Mouse (Mus musculus) liver, postnatal 0 days (tissue): ENCODE measurements around the gene Dusp7. TPM values are rescaled to one million over a fixed set of nuclear protein-coding genes. Genes with fewer than 3 reads are reported as not detected.
A peak's percentile ranks its signal among the peaks of the same experiment; 100 is the strongest.

Source experiments
- ATAC-seq: fragments of 200-750 bp; cut with Nextera tagmentation; 2 replicates; pipeline ENCODE4 v1.8.0; 2017; ENCODE audit warnings: mild to moderate bottlenecking, moderate library complexity
- DNase-seq: peaks from one replicate; pipeline ENCODE4 v3.0.0-alpha.2; 2016
- H3K27ac ChIP-seq: fragments of 300-500 bp; sonication (generic); 2 replicates; pipeline ENCODE4 v1.5.1; 2014; ENCODE audit warnings: antibody characterized with exemption, moderate library complexity, mild to moderate bottlenecking, low read depth
- H3K27me3 ChIP-seq: fragments of 300-500 bp; sonication (generic); 2 replicates; pipeline ENCODE4 v1.6.1; 2014; ENCODE audit warnings: low read length, control low read depth, mixed read lengths; ENCODE audit not compliant: insufficient read depth
- H3K36me3 ChIP-seq: fragments of 300-500 bp; sonication (generic); replicated peaks from 2 replicates; pipeline ENCODE4 v1.6.1; 2014; ENCODE audit warnings: mild to moderate bottlenecking, control low read depth, low read length, moderate library complexity, mixed read lengths; ENCODE audit not compliant: insufficient read depth
- H3K4me1 ChIP-seq: fragments of 300-500 bp; sonication (generic); 2 replicates; pipeline ENCODE4 v1.6.1; 2014; ENCODE audit warnings: antibody characterized with exemption, mild to moderate bottlenecking, control low read depth; ENCODE audit not compliant: insufficient read depth
- H3K4me2 ChIP-seq: fragments of 300-500 bp; sonication (generic); 2 replicates; pipeline ENCODE4 v1.6.1; 2014; ENCODE audit warnings: low read depth, mild to moderate bottlenecking, low read length, moderate library complexity, mixed read lengths
- H3K4me3 ChIP-seq: fragments of 300-500 bp; sonication (generic); 2 replicates; pipeline ENCODE4 v1.5.1; 2014; ENCODE audit warnings: low read depth, low read length
- H3K9ac ChIP-seq: fragments of 300-500 bp; sonication (generic); replicated peaks from 2 replicates; pipeline ENCODE4 v1.6.1; 2014; ENCODE audit warnings: mild to moderate bottlenecking, moderate library complexity
- H3K9me3 ChIP-seq: fragments of 300-500 bp; sonication (generic); 2 replicates; pipeline ENCODE4 v1.6.1; 2016; ENCODE audit warnings: mild to moderate bottlenecking, control low read depth, low read length, mixed read lengths
- CTCF ChIP-seq: sonication (generic); IDR thresholded peaks from 2 replicates; pipeline ENCODE4 v1.5.1; 2016; ENCODE audit warnings: antibody characterized with exemption, low read depth
- EP300 ChIP-seq: IDR thresholded peaks from 2 replicates; pipeline ENCODE4 v1.6.1; 2016; ENCODE audit warnings: antibody characterized with exemption, low read depth, mild to moderate bottlenecking
- WGBS: fragments of 180-500 bp; shearing (Covaris S2); extraction: QIAGEN DNeasy Blood & Tissue Kit; methylation state at CpG from one replicate; pipeline ENCODE4 v1.1.7; 2014; ENCODE audit not compliant: insufficient replicate concordance; 5-methylcytosine and 5-hydroxymethylcytosine counted together
- polyA plus RNA-seq: library from polyadenylated mRNA; unstranded; fragments of >200 nt; fragmentation: Nextera tagmentation; extraction: Ambion mirVana; gene quantifications from 2 replicates; pipeline ENCODE4 v1.2.1, GENCODE M21; 2015

Gene Dusp7
- polyA plus RNA-seq, 1 experiment from 2014 or later: 3.4 TPM

- ATAC-seq: no peak
- H3K9ac ChIP-seq: no peak overlapping the region
Observed at GRCm38 (mm10) chr9:106351178-106351577, 17.3 kb upstream of the Dusp7 start.

GRCm38 (mm10) chr9:106353779-106354178 lies 14.7 kb upstream of the Dusp7 start:
- Histone ChIP-seq H3K27me3 (no peaks in the 10 kb centered on the region), H3K4me3 (no peak overlapping the region), H3K27ac (peak overlapping the region; percentile 46), H3K36me3 (no peaks in the 10 kb centered on the region), H3K4me2 (no peak overlapping the region), H3K4me1 (no peaks in the 10 kb centered on the region), H3K9me3 (no peaks in the 10 kb centered on the region), H3K9ac (no peak overlapping the region)
- ATAC-seq (peak; percentile 53; the same call in 1 of the 2 replicates), DNase-seq (no peak)
- TF ChIP-seq EP300 (no peak), CTCF (no peak)
- 43% methylated on average over 6 of the region's 6 CpGs for WGBS

More at GRCm38 (mm10) chr9:106351178-106351577, 17.3 kb upstream of the Dusp7 start:
- no peaks in the 10 kb centered on the region for H3K36me3 ChIP-seq
- 63% methylated on average over 6 of the region's 6 CpGs for WGBS
- no peaks in the 10 kb centered on the region for H3K9me3 ChIP-seq
- H3K4me1 ChIP-seq: no peaks in the 10 kb centered on the region
- peak; percentile 42 for TF ChIP-seq CTCF
- no peak for TF ChIP-seq EP300
- no peak overlapping the region for H3K4me2 ChIP-seq
- no peak overlapping the region for H3K27ac ChIP-seq
- H3K27me3 ChIP-seq: no peaks in the 10 kb centered on the region
- DNase-seq: no peak
- H3K4me3 ChIP-seq: no peak overlapping the region

DNA sequence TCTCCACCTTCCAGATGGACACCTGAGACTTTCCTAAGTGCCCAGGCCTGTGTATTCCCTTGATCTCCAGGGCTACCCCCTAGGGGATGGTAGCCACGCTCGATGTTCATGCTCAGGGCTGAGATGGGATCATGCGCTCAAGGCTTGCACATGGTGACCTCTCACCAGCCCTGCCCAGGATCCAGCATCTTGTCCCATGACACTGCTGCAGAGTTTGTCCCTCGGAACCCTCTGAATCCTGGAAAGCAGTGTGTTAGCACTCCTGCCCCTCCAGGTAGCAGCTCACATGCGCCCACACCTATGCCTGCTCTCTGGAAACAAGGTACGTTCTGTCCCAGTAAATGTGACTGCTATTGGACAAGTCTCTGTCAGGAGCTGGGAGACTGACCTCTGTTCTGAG lies 13.6 kb upstream of the Dusp7 start:
- no peak for TF ChIP-seq EP300
- TF ChIP-seq CTCF: no peak
- H3K36me3 ChIP-seq: no peaks in the 10 kb centered on the region
- no peak for ATAC-seq
- H3K4me2 ChIP-seq: no peak overlapping the region
- H3K4me3 ChIP-seq: no peak overlapping the region
- DNase-seq: no peak
- H3K27me3 ChIP-seq: no peaks in the 10 kb centered on the region
- H3K27ac ChIP-seq: no peak overlapping the region
- no peaks in the 10 kb centered on the region for H3K9me3 ChIP-seq
- no peak overlapping the region for H3K9ac ChIP-seq
- 88% methylated on average over 6 of the region's 6 CpGs for WGBS
- H3K4me1 ChIP-seq: no peaks in the 10 kb centered on the region

- Histone ChIP-seq H3K9ac (no peak overlapping the region), H3K4me3 (no peak overlapping the region), H3K36me3 (no peaks in the 10 kb centered on the region), H3K27ac (no peak overlapping the region), H3K4me1 (no peaks in the 10 kb centered on the region), H3K27me3 (no peaks in the 10 kb centered on the region), H3K9me3 (no peaks in the 10 kb centered on the region), H3K4me2 (no peak overlapping the region)
- ATAC-seq: no peak
- TF ChIP-seq CTCF: no peak
- TF ChIP-seq EP300: no peak
- DNase-seq: no peak
- 83% methylated on average over 10 of the region's 10 CpGs for WGBS
Observed at GRCm38 (mm10) chr9:106355217-106355974, 13.0 kb upstream of the Dusp7 start.

- TF ChIP-seq CTCF: no peak
- TF ChIP-seq EP300: no peak
- DNase-seq: no peak
- no peaks in the 10 kb centered on the region for H3K4me1 ChIP-seq
- H3K36me3 ChIP-seq: no peaks in the 10 kb centered on the region
- H3K9me3 ChIP-seq: no peaks in the 10 kb centered on the region
- no peak overlapping the region for H3K4me3 ChIP-seq
- H3K27ac ChIP-seq: no peak overlapping the region
- H3K4me2 ChIP-seq: no peak overlapping the region
- no peak overlapping the region for H3K9ac ChIP-seq
- H3K27me3 ChIP-seq: no peaks in the 10 kb centered on the region
- ATAC-seq: no peak
Observed at GRCm38 (mm10) chr9:106355975-106356286, 12.5 kb upstream of the Dusp7 start.

GRCm38 (mm10) chr9:106356323-106356844 lies 12.0 kb upstream of the Dusp7 start:
- ATAC-seq (no peak; the same call in 1 of the 2 replicates), DNase-seq (peak; percentile 43)
- H3K27me3 ChIP-seq: no peaks in the 10 kb centered on the region
- no peak overlapping the region for H3K9ac ChIP-seq
- WGBS: 71% methylated on average over 10 of the region's 10 CpGs
- no peaks in the 10 kb centered on the region for H3K36me3 ChIP-seq
- no peak overlapping the region for H3K4me3 ChIP-seq
- no peak for TF ChIP-seq CTCF
- no peak for TF ChIP-seq EP300
- no peak overlapping the region for H3K4me2 ChIP-seq
- H3K27ac ChIP-seq: no peak overlapping the region
- H3K4me1 ChIP-seq: no peaks in the 10 kb centered on the region
- no peaks in the 10 kb centered on the region for H3K9me3 ChIP-seq
